Mouse (Mus musculus): ENCODE measurements around the gene N4bp2l2. TPM values are rescaled to one million over a fixed set of nuclear protein-coding genes. Genes with fewer than 3 reads are reported as not detected.
A peak's percentile ranks its signal among the peaks of the same experiment; 100 is the strongest.
"Not testable (repeated sequence)": the region's sequence is repeated elsewhere in the genome, so short reads cannot be mapped to it uniquely, and the experiment has no call there.

Gene N4bp2l2
- polyA plus RNA-seq, 2 experiments, result 35.0 to 57.3 TPM

- Histone ChIP-seq H3K9ac (ENCODE audit: low read depth, low read length, severe bottlenecking) (no peak overlapping the region), H3K4me1 (ENCODE audit: control insufficient read depth, insufficient read depth, low read length) (no peaks in the 10 kb centered on the region), H3K36me3 (ENCODE audit: control insufficient read depth, insufficient read depth, low read length) (peaks cover 15% of the 10 kb centered on the region), H3K4me2 (replicated peaks; ENCODE audit: low read depth, low read length, severe bottlenecking) (no peak overlapping the region), H3K4me3 (replicated peaks; ENCODE audit: low read length) (no peak overlapping the region), H3K27me3 (ENCODE audit: control insufficient read depth, insufficient read depth, low read length) (no peaks in the 10 kb centered on the region), H3K9me3 (ENCODE audit: control insufficient read depth, low read length) (0 out of 2 replicates have a peak, but pooled peaks cover 3% of the 10 kb centered on the region), H3K27ac (replicated peaks; ENCODE audit: low read depth, low read length) (no peak overlapping the region)
- no peak for TF ChIP-seq POLR2A (IDR thresholded peaks at IDR 0.05; ENCODE audit: borderline replicate concordance, extremely low read depth, insufficient read depth, insufficient read length)
- DNase-seq (ENCODE audit: low spot score), result no peak
- ATAC-seq (ENCODE audit: low FRiP score, low read depth), result no peak
- WGBS, result 91% methylated on average over 2 of the region's 2 CpGs
Measured at GRCm38 (mm10) chr5:150693277-150693676, 27.3 kb upstream of the N4bp2l2 start.

- Histone ChIP-seq H3K4me2 (replicated peaks; ENCODE audit: low read depth, low read length, severe bottlenecking) (no peak overlapping the region), H3K9me3 (ENCODE audit: control insufficient read depth, low read length) (0 out of 2 replicates have a peak, but pooled peaks cover 3% of the 10 kb centered on the region), H3K27ac (replicated peaks; ENCODE audit: low read depth, low read length) (no peak overlapping the region), H3K4me1 (ENCODE audit: control insufficient read depth, insufficient read depth, low read length) (no peaks in the 10 kb centered on the region), H3K27me3 (ENCODE audit: control insufficient read depth, insufficient read depth, low read length) (no peaks in the 10 kb centered on the region), H3K36me3 (ENCODE audit: control insufficient read depth, insufficient read depth, low read length) (peaks cover 8% of the 10 kb centered on the region), H3K4me3 (replicated peaks; ENCODE audit: low read length) (no peak overlapping the region), H3K9ac (ENCODE audit: low read depth, low read length, severe bottlenecking) (no peak overlapping the region)
- no peak for TF ChIP-seq POLR2A (IDR thresholded peaks at IDR 0.05; ENCODE audit: borderline replicate concordance, extremely low read depth, insufficient read depth, insufficient read length)
- DNase-seq (ENCODE audit: low spot score) (no peak), ATAC-seq (ENCODE audit: low FRiP score, low read depth) (no peak)
Measured at GRCm38 (mm10) chr5:150690685-150691084, 24.7 kb upstream of the N4bp2l2 start.

GRCm38 (mm10) chr5:150682862-150683261 is 16.9 kb upstream of the N4bp2l2 start:
- 92% methylated on average over 6 of the region's 6 CpGs for WGBS
- H3K9me3 ChIP-seq (ENCODE audit: control insufficient read depth, low read length); H3K36me3 ChIP-seq (ENCODE audit: control insufficient read depth, insufficient read depth, low read length); H3K4me2 ChIP-seq (replicated peaks; ENCODE audit: low read depth, low read length, severe bottlenecking); H3K9ac ChIP-seq (ENCODE audit: low read depth, low read length, severe bottlenecking); H3K27ac ChIP-seq (replicated peaks; ENCODE audit: low read depth, low read length); ATAC-seq (ENCODE audit: low FRiP score, low read depth); H3K4me1 ChIP-seq (ENCODE audit: control insufficient read depth, insufficient read depth, low read length); H3K4me3 ChIP-seq (replicated peaks; ENCODE audit: low read length); H3K27me3 ChIP-seq (ENCODE audit: control insufficient read depth, insufficient read depth, low read length); DNase-seq (ENCODE audit: low spot score): not testable (repeated sequence)

- 52% methylated on average over 6 of the region's 6 CpGs for WGBS
- no peak for TF ChIP-seq POLR2A (IDR thresholded peaks at IDR 0.05; ENCODE audit: borderline replicate concordance, extremely low read depth, insufficient read depth, insufficient read length)
- Histone ChIP-seq H3K36me3 (ENCODE audit: control insufficient read depth, insufficient read depth, low read length) (no peaks in the 10 kb centered on the region), H3K4me1 (ENCODE audit: control insufficient read depth, insufficient read depth, low read length) (peaks cover 13% of the 10 kb centered on the region), H3K27ac (replicated peaks; ENCODE audit: low read depth, low read length) (no peak overlapping the region), H3K9ac (ENCODE audit: low read depth, low read length, severe bottlenecking) (peak overlapping the region; percentile 93), H3K9me3 (ENCODE audit: control insufficient read depth, low read length) (no peaks in the 10 kb centered on the region), H3K4me3 (replicated peaks; ENCODE audit: low read length) (peak overlapping the region; percentile 78), H3K27me3 (ENCODE audit: control insufficient read depth, insufficient read depth, low read length) (no peaks in the 10 kb centered on the region), H3K4me2 (replicated peaks; ENCODE audit: low read depth, low read length, severe bottlenecking) (peak overlapping the region; percentile 58)
- ATAC-seq (ENCODE audit: low FRiP score, low read depth) (no peak), DNase-seq (ENCODE audit: low spot score) (no peak)
Measured at GRCm38 (mm10) chr5:150674866-150675265, 8.9 kb upstream of the N4bp2l2 start.

- peak overlapping the region; percentile 58 for H3K4me2 ChIP-seq (replicated peaks; ENCODE audit: low read depth, low read length, severe bottlenecking)
- ATAC-seq (ENCODE audit: low FRiP score, low read depth) (peak; percentile 53), DNase-seq (ENCODE audit: low spot score) (peak; percentile 21)
- peak overlapping the region; percentile 93 for H3K9ac ChIP-seq (ENCODE audit: low read depth, low read length, severe bottlenecking)
- no peaks in the 10 kb centered on the region for H3K9me3 ChIP-seq (ENCODE audit: control insufficient read depth, low read length)
- peak overlapping the region; percentile 78 for H3K4me3 ChIP-seq (replicated peaks; ENCODE audit: low read length)
- no peak for TF ChIP-seq POLR2A (IDR thresholded peaks at IDR 0.05; ENCODE audit: borderline replicate concordance, extremely low read depth, insufficient read depth, insufficient read length)
- H3K27ac ChIP-seq (replicated peaks; ENCODE audit: low read depth, low read length), result peak overlapping the region; percentile 94
- under 1% methylated on average over 58 of the region's 91 CpGs for WGBS
- peaks cover 13% of the 10 kb centered on the region for H3K4me1 ChIP-seq (ENCODE audit: control insufficient read depth, insufficient read depth, low read length)
- no peaks in the 10 kb centered on the region for H3K36me3 ChIP-seq (ENCODE audit: control insufficient read depth, insufficient read depth, low read length)
- no peaks in the 10 kb centered on the region for H3K27me3 ChIP-seq (ENCODE audit: control insufficient read depth, insufficient read depth, low read length)
Measured at GRCm38 (mm10) chr5:150673880-150674621, 8.1 kb upstream of the N4bp2l2 start.

Data from limb, embryonic 14.5 days (tissue).